Mouse (Mus musculus): ENCODE measurements at regions not wholly inside any gene's neighbourhood (a gene's known extent, or its start where the extent isn't known, plus 50 kb on each side); places are given as distances from the start of the nearest gene placed in this dataset.

DNA sequence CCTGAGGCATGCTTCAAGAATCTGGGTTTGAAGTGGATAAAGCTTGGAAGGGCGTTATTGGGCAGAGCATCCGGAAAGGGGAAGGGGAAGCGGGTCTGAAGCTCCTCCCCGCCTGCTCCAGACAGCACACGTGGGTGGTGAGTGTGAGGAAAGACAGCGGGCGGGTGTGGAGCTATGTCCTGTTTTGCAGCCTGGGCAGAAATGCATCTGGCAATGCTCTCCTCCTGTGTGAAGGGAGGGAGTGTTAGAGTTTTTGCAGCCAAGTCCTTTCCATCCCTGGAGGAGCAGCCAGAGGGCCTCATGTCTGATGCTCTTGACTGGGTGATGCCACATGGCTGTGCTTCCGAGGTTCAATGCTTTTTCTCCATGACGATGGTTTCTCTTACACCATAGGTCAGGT lies 73.4 kb upstream of the Fndc3a start:
- DNase-seq (ENCODE audit: low spot score) = no peak

DNA sequence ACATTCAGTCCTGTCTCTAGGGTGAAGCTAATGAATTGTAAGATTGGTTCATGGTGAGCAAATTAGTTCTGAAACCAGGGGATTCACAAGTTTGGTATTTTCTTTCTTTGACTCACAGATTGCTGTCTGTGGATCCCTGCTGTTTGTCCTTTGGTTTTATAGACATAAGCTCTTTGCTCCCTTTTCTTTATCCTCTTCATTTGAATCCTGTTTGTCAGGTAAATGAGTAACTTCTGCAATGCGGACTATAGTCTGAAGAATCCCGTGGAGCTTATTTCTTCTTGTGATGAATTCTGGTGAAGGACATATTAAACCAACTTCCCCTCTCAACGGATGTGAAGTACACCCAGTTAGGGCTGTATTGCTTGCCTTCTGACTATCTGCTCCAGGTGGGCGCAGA lies 69.6 kb upstream of the Fndc3a start:
- DNase-seq (ENCODE audit: low spot score) = no peak

DNA sequence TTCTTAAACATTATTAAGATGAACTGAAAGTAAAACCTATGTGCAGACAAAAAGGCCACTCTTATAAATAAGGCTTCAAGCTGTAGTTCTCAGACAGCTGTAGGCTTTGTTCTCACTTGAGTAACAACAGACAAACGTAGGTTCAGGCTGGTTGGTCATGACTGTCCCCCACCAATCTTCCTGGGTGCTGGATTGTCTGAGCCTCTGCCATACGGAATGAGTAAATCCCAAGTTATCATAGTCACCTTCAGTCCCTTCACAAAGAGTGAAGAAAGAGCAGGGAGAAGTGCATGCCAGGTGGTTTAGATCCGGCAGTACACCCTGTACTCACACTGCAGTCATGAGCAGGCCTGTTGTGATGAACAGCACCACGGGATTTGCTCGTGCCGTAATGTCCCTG lies 69.0 kb upstream of the Fndc3a start:
- no peak for DNase-seq (ENCODE audit: low spot score)

DNA sequence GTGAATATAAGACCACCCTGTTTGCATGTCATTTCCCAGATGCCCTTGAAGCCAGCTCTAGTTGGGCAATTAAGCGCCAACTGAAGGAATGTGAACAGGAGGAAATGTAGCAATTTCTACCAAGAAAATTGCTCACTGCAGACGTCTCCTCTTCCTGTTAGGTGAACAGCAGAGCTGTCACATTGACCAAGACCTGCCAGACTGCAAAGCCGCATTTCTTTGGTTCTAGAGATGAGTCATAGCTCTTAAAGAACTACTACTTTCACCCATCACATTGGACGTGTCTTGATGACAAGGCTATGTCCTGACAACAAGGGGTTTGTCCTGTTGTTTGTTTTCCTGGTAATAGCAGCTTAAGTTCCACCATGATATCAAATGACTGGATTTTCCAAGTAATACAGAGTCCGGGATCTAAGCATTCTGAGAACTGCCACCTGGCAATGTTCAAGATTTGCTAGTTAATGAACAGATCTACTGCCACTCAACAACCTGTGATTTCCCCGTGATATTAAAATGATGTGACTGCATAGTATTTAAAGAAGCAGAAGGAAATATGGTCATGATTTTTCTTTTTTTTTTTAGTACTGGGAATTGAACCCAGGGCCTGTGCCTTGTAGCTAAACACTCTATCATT lies 68.2 kb upstream of the Fndc3a start:
- DNase-seq (ENCODE audit: low spot score) = no peak

DNA sequence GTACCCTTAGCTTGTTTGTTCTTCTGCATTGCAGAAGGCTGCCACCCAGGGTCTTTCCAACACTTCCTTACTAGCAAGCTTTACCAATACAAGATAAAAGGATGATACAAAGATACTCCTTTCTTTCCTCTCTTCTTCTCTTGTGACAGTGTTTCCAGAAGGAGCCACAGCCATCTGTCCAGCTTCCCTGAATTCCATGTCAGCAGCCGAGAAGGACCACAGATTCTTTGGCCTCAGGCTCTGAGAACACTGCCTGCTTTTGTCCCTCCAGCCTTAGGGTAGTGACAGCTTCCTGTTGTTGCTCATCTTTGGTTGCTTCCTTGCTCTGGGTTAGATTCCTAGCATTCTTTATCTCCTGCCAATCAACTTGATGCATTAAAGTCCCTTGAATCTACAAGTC lies 60.4 kb upstream of the Fndc3a start:
- no peak for DNase-seq (ENCODE audit: low spot score)

DNA sequence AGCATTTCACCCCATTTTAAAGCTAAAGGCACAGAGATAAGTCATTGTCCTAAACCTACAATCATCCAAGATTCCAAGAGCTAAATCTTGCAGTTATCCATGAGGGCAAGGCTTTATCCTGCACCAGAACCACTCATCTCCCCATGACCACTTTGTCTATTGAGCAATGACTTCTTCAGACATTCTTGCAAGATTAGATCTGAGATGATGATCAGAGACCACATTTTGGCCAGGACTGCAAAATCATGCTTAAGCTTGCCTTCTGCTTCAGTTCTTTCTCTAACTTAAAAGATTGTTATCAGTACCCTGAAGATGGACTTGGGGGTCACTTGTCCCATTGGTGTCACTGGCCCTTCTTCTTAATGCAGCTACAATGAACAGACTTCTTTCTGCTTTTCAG lies 50.3 kb upstream of the Fndc3a start:
- no peak for DNase-seq (ENCODE audit: low spot score)
